Mouse (Mus musculus): ENCODE results near the gene Psenen. TPM values are rescaled to one million over a fixed set of nuclear protein-coding genes. Genes with fewer than 3 reads are reported as not detected.

Psenen gene
- total RNA-seq, 2 experiments from 2014 or later, result 89.3 to 91.7 TPM

DNA sequence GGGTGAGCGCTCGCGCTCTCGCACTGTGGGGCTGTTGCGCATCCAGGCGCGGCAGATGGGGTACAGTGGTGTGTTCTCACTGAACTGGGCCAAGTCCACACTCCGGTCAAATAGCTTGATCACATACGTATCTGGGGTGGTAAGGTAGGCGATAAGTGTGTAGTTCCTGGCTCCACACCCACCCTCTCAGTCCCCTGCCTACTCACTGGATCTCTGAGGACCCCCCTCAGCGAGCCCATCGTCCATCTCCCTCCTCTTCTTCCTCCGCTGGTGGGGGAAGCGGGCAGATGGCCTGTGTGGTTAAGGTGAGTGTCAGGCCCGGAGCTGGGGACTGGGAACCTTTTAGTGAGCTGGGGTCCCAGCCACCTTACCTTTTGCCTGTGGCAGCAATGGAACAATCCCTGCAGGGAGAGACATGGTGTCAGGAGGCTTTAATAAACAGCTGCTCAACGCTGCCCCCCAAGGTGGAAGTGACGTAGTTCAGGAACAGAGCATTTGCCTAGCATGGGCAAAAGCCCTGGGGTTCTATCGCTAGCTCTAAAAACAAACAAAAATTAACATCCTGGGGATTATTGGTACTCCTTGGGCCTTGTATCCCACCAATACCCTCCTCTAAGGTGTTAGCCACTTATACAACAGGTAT, 6.4 kb downstream of the Psenen start:
- no peak for DNase-seq (ENCODE audit: low spot score in 2 of 2)

DNA sequence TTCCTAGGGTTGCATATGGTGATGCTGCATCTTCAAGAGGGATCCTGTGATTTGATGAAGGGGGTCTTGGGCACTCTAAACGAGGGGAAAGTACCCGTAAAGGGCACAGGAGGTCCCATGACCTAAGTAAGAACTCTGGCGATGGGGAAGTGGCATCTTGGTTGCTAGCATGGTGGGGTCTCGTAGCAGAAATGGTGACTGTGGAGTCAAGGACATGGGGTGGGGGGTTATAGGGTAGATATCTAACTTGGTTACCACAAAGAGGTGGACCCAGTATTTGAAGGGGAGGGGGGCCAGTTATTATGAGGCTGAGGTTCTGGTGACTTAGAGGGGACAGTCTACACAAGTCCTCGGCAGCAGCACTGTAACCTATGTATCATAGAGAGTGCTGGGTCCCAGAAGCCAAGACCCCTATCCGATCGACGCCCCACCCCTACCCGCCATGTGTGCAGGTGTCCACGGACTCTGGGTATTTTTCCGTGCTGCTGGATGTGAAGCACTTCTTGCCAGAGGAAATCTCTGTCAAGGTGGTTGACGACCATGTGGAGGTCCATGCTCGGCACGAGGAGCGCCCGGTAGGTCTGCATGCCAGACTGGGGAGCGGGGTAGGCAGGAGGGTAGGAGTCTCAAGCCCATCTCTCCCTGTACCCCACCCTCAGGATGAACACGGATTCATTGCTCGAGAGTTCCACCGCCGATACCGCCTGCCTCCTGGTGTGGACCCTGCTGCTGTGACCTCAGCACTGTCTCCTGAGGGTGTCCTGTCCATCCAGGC, 9.4 kb downstream of the Psenen start:
- DNase-seq (ENCODE audit: low spot score in 2 of 2), result no peak

DNA sequence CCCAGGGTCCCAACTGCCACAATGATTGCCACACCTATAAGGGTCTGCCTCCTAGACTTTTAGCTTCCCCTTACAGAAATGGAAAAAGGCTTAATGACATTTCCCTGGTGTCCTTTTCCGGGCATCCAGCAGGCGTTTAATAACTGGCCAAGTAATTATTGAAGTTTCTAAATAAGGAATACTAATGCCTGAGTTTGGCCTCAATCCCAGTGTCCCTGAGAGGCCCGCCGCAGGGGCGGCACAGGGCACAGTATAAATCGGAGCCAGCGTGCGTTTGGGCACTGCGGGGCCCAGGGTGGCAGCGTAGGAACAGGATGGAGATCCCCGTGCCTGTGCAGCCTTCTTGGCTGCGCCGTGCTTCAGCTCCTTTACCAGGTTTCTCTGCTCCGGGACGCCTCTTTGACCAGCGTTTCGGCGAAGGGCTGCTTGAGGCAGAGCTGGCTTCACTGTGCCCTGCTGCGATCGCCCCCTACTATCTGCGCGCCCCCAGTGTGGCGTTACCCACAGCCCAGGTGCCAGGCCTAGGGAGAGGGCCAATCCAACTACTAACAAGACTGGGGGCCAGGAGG, 10.3 kb downstream of the Psenen start:
- no peak for DNase-seq (ENCODE audit: low spot score in 2 of 2)

DNA sequence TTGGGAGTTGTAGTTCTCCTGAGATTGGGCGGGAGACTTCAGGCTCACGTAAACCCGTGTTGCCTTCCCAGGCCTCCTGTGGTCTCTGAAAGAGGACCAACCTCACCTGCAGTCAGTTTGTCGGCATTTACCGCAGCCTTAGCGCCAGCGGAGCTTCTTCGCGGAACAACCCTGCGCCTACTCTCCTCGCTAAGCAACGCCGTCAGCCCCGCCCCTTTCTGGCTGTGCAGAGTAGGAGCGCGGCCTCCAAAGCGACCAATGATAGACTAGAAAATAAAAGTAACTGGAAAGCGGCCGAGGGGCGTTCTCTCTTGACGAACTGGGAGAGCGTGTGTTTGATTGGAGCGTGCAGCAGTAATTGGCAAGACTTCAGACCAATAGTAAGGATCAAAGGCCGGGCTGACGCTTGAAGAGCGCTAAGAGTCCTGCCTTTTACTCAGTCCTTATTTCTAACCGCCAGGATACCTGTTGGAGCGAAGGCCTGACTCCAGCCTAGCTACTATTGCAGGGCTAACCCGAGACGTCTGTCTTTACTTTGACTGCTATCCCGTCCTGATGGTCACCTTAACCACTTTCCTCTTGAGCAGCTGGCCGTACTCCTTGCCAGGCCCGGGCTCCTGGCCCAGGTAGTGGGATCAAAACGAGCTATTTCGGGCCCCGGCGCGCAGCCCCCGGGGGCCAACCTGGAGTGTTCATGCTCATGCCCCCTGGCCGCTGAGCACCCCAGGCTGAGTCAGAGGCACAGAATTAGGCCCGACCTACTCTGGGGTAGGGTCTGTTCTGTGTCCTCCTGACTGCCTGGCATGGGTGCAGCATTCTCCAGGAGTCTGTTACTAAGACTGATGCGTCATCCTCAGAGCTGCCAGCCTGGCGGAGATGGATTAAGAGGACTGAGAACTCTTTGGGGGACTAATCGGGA, 11.1 kb downstream of the Psenen start, which contains the start of the genes Hspb6 and Proser3:
Gene Hspb6 (plus strand): TSS at position 77 of the 919 bp plus-strand sequence.
Gene Proser3 (minus strand): TSS at position 198 of the 919 bp plus-strand sequence.
- peak; percentile 95 to 99 for DNase-seq (ENCODE audit: low spot score in 2 of 2)

DNA sequence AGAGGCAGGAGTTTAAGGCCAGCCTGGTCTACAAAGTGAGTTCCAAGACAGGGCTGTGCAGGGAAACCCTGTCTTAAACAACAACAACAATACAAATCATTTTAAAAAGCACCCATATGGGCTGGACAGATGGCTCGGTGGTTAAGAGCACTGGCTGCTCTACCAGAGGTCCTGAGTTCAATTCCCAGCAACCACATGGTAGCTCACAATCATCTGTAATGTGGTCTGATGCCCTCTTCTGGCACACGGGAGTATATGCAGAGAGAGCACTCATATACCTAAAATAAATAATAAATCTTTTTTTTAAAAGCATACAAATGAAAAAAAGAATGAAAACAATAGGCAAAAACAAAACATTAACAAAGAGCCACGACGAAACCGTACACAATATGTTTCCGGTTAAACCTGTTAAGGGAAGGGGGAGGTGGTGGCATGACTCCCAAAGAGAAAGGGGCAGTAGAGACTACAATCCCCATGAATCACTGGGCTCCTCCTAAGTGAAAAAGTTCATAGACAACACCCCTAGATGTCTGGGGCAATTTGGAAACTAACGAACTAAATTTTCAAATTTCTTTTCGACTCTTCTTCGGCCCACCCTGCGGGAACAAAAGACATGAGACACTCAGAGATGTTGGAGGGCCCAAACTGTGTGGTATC, 11.9 kb downstream of the Psenen start:
- no peak for DNase-seq (ENCODE audit: low spot score in 2 of 2)

DNA sequence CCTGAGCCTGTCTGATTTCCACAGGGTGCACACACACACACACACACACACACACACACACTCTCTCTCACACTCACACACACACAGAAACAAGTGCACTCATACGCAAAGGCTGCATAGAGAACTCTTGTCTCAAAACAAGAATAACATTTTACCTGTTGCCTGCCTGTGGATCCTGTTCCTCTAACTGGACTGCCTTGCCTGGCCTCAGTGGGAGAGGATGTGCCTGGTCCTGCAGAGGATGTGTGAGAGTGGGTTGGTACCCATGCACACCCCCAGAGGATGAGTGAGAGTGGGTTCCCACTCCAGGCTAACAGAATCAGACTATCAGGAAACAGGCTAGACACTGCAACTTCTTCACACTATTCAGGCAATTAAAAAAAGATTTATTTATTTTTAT, 12.8 kb downstream of the Psenen start:
- DNase-seq (ENCODE audit: low spot score in 2 of 2), result no peak

DNA sequence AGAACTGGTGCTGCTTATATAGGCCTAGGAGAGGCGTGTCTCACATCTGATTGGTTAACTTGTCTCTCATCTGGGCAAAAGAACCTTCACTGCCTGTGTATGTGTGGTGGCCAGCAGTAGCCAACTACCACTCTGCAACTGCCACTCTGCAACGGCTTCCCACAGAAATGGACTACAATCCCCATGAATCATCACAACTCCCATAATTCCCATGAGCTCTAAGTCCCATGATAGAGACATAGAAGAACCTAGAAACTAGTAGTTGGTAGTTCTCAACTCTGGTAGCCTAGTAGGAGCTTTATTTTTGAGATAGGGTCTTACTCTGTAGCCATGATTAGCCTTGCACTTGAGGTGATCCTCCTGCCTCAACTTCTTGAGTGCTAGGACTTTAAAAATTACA, 13.5 kb downstream of the Psenen start:
- DNase-seq (ENCODE audit: low spot score in 2 of 2), result no peak

DNA sequence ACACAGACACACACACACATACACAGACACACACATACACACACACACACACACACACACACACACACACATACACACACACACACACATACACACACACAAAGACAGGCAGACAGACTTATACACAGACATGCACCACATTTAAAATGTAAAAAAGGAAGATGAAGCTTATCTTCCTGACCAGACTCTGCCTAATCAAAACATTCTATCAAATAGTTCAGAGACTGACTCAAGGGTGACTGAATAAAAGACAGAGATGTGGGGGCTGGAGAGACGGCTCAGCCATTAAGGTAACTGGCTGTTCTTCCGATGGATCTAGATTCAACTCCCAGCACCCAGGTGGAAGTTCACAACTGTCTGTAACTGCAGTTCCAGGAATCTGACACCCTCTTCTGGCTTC, 19.1 kb downstream of the Psenen start:
- no peak for DNase-seq (ENCODE audit: low spot score in 2 of 2)

DNA sequence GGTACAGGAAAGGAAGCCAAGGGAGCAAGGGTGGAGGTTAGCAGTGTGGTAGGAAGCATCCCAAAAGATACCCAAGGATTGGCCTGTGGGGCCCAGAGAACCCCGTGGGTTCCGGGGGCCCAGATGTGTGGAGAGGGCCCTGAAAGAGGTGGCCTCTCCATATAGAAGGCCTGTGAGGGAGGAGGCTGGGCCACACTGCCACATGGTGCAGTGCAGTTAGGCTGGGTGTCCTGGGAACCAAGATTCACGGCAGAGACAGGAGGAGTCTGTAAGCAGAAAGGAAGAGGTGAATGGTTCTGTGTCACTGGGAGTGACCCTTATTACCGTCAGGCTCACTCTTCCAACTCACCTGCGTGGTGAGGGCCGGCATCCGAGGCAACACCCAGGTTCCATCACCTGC, 22.9 kb downstream of the Psenen start:
- DNase-seq (ENCODE audit: low spot score in 2 of 2), result no peak

DNA sequence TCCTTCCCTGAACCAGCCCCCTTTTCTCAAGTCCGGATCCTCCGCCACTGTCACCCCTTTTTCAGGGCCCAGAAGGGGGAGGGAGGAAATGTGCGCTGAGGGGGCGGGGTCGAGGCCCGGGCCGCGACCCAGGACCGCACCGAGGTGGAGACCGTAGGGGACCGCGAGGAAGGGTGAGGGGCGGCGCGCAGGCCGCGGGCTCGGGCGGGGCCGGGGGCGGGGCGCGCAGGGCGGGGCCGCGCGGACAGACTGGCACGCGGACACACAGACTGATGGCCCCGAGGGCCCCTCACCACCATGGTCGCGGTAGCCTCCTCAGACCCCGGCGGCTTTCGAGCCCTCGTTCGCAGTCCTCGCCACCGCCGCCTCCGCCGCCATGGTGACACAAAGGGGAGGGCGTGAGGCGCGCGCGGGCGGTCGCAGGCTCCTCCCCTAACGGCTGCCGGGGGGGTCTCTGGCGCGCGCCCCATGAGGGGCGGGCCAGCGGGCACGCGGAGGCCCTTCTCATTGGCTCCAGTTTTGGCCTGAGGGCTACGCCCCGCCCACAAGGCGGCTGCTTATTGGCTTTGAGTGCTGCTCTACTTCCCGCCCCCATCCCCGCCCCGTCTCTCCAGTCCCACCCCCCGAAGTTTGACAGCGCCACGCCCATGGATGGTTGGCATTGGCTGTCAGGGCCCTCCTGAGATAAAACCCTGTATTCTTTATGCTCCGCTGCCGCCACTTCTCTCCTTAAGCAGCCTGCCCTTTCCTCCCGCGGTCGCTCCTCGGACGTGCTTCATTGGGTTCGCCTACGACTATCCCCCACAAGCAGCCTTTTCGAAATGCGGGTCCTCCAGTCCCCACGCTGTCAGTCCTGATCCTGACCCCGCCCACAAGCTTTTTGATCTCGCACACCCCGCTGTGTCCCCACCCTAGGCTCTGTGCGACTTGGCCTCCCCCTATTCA, 28.5 kb downstream of the Psenen start, which contains the start of gene Arhgap33:
Gene Arhgap33 (minus strand): TSS at position 428 of the 945 bp plus-strand sequence.
- peak; percentile 95 to 98 for DNase-seq (ENCODE audit: low spot score in 2 of 2)

DNA sequence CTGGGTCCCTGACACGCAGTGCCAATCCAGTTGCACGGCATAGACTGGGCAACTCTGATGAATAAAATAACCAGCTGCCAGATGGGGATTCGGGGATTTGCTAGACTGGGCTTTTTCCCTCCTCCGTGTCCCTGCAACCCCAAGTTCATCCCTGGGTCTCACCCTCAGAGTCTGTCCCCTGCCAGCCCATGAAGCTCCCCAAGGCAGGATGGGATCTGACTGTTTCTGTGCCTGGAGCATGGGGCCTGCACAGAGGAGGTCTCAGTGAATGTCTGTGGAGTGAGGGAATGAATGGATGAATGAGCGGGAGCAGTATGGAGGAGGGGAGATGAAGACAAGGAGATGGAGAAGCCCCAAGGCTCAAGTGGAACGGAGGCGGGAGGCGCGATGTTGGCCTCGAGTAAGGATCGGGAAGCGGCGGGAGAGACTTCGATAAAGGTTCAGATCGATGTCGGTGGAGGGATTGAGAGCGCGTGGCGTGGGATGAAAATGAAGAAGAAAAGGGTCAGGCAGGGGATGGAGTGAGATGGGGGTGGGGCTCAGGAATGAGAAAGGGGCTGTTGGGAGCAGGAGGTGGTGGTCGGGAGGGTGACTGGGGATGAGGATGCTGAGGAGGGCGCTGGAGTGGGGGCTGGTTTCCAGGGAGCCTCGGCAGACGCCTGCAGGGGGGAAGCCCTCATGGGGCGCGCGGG, 29.3 kb downstream of the Psenen start:
- no peak for DNase-seq (ENCODE audit: low spot score in 2 of 2)

DNA sequence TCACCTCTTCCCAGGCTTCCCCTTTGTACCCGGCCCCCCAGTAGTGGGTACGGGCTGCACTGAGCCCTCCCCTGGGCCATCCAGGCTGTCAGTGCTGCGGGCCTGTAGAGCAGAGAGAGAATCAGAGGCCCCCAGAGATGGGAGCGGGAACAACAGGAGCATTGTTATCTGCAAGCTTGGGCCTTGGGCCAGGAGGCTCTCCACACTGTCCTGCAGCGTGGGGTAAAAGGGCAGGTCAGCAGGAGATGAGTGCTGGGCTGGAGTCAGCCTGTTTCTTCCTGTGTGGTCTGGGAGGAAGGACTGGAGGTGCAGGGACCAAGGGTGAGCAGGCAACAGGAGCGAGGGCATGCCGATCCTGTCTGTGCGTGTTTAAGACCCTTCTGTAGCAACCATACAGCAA, 30.5 kb downstream of the Psenen start:
- DNase-seq (ENCODE audit: low spot score in 2 of 2), result peak in 1 of 2 experiments; percentile 30

DNA sequence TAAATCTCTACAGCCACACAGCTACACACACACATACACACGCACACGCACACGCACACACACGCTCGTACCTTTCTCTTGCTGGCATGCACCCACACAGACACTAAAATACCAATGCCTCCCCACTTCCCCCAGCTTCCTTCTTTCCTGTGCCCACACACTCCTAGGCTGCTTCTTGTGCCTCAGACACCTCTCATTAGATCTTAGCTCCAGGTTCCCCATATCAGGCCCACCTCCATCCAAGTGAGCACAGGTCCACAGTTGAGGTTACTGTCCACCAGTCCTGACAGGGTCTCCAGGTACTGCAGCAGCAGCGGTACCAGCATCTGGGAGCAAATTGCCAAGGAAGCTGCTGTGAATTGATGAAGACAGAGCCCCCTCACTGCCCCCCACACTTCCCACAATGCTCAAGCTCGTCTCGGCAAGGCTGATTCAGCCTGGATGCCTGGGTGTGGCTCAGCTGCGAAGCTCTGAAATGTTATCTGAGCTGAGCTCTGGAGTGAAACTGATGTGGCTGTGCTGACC, 32.1 kb downstream of the Psenen start:
- DNase-seq (ENCODE audit: low spot score in 2 of 2), result peak in 1 of 2 experiments; percentile 47

DNA sequence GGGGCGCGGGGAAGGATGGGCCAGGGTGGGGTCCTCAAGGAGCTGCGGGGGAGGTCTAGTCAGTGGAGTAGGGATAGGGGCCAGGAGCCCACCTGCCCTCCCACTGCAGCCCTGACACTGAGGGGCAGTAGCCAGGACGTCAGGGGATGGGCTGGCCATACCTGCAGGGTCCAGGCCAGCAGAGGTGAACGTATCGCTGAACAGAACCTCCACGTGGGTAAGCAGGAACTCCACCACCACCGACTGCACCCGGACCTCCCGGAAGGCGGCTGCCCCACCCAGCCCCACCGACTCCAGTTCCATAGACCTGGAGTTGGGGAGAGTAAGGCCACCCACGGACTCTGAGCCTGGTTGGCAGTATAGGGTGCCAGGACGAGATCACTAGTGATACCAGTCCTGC, 36.4 kb downstream of the Psenen start:
- DNase-seq (ENCODE audit: low spot score in 2 of 2), result no peak

DNA sequence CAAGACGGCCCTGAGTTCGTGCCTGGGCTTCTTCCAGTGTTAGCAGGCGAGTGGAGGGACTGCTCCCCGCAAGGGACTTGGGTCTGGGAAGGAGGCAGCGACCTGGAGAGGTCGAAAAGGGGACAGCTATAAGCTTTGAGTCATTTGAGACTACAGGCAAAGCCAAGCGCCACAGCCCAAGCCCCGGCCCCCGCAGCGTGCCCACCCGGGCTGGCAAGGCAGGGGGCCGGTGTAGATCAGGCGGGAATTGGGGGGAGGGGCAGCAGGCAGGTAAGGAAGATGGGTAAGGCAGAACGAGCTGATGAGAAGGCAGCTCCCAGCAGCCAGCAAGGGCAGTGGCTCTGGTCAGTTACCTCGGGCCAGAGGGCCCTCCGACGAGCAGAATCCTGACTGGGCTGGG, 37.0 kb downstream of the Psenen start:
- no peak for DNase-seq (ENCODE audit: low spot score in 2 of 2)

DNA sequence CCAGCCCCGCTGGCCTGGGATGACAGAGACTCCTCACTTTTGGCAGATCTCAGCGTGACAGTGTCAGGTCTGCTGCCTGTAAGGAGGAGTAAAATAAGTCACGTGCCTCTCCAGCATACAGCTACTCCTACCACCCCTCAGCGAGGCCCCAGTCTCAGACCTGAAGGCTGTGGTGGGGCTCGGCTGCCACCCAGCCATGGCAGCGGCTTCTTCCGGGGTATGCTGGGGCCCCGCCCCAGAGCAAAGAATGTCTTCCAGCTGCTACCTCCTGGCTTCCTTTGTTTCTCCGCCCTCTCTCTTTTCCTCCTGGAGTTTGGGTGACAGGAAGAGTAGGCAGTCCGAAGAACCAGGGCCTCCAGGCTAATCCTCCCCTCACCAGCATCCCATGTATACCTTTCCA, 37.5 kb downstream of the Psenen start:
- no peak for DNase-seq (ENCODE audit: low spot score in 2 of 2)

DNA sequence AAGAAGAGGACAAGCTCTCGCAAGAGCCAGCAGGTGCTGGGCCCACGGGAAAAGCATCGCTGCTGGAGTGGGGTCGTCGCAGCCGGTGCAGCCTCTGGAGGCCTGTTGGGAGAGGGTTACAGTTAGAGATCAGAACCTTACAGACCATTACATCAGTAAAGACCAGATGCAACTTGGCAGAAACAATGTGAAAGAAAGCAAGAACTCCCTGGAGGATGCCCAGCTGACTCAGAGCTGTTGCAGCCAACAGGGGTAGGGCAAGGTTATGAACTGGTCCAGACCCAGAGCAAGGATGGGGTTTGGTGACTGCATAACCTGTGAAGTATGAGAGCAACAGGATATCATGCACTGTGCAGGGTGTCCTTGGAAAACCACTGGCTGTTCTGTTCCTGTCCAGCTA, 38.9 kb downstream of the Psenen start:
- DNase-seq (ENCODE audit: low spot score in 2 of 2), result no peak

DNA sequence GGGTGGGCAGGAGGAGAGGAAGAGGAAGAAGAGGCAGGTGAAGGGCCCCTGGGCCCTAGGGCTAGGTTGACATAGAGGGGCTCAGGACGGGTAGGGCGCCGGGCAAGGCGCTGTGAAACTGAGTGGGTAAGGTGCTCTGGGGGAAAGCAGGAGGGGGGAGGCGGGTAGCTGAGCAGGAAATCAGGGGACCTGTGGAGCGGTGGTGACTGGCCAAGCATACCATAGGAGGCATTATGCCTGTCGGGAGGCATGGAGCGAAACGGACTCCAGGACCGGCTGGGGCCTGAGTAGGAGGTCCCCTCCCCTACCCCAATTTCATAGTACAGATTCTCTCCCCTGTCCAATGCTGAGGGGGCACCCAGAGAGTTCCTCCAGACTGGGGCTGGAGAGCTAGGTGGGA, 40.6 kb downstream of the Psenen start:
- no peak for DNase-seq (ENCODE audit: low spot score in 2 of 2)

DNA sequence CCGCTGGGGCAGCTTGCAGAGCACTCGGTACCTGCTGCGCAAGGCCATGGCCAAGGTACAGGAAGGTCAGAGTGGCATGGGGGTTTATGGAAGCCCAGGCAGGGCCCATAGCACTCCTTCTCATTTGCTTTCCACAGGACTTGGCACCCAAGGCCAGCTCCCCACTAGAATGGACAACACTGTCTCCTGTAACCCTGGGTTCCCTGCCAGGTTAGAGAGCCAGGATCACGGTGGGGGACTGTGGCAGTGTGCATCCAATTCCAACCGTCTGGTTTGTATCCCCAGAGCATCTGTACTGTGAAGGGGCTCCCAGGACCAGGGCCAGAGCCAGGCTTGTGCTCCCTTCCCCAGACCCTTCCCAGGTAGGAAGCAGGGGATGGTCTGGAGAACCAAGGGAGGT, 42.6 kb downstream of the Psenen start:
- no peak for DNase-seq (ENCODE audit: low spot score in 2 of 2)
